Mouse (Mus musculus): ENCODE data around the gene Ppcdc.

DNA sequence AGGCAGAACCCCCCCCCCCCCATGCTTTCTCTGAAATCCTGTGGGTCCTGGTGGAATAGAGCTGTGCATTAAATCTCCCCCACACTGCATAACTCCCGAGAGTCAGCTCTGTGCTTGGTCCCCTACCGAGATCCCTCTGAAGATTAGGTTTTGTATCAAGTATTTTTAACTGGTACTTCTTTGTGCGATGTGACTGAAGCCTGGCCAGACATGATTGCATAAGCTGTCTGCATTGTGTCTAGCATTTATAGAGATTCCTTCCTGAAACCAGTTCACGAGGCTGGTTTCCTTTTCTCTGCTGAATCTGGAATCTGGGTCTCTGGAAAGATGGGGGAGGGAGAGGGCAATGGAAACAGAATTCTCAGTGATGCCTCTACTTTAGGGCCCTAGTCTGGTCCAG lies 11.5 kb downstream of the Ppcdc start:
- TF ChIP-seq POLR2A (IDR thresholded peaks at IDR 0.05; ENCODE audit: insufficient read length, low read depth), result no peak
- TF ChIP-seq USF1 (IDR thresholded peaks at IDR 0.05; ENCODE audit: low read depth), result no peak
- no peak for TF ChIP-seq MAX (IDR thresholded peaks at IDR 0.05; ENCODE audit: low read depth)
- no peak for TF ChIP-seq TCF12 (IDR thresholded peaks at IDR 0.05; ENCODE audit: insufficient read depth, poor library complexity, severe bottlenecking)
- no peak for TF ChIP-seq E2F4 (IDR thresholded peaks at IDR 0.05; ENCODE audit: insufficient read depth)
- TF ChIP-seq MYOG (IDR thresholded peaks at IDR 0.05; ENCODE audit: control insufficient read depth in 1 of 3, insufficient read depth in 1 of 3, insufficient read length in 2 of 3, low read depth in 2 of 3), result no peak
- TF ChIP-seq MYOD1 (IDR thresholded peaks at IDR 0.05; ENCODE audit: control insufficient read depth in 1 of 3, insufficient read length in 2 of 3, low read depth in 2 of 3), result no peak
- TF ChIP-seq POLR2AphosphoS2 (IDR thresholded peaks at IDR 0.05; ENCODE audit: insufficient read length, low read depth), result no peak
- TF ChIP-seq TCF3 (IDR thresholded peaks at IDR 0.05; ENCODE audit: insufficient read length, low read depth), result no peak
- peak; percentile 77; the same call in 1 of the 2 replicates for TF ChIP-seq CEBPB (IDR thresholded peaks at IDR 0.05; ENCODE audit: insufficient read depth, poor library complexity, severe bottlenecking)
- no peak for TF ChIP-seq SRF (IDR thresholded peaks at IDR 0.05; ENCODE audit: control insufficient read depth, insufficient read length, low read depth)
- no peak for TF ChIP-seq REST (IDR thresholded peaks at IDR 0.05; ENCODE audit: insufficient read depth, insufficient read length)

Measured in myocyte (in vitro differentiated cells).